Mouse (Mus musculus) monocyte, adult 2 months (primary cell): ENCODE data around the gene Sf3a2.
"Not testable (repeated sequence)": the region's sequence is repeated elsewhere in the genome, so short reads cannot be mapped to it uniquely, and the experiment has no call there.

Experiments
- DNase-seq, 2 experiments: peaks; one replicate each; pipeline ENCODE4 v3.0.0; 2022; ENCODE audit warnings: low spot score in 2 of 2, low read depth in 1 of 2

The Sf3a2 gene

DNA sequence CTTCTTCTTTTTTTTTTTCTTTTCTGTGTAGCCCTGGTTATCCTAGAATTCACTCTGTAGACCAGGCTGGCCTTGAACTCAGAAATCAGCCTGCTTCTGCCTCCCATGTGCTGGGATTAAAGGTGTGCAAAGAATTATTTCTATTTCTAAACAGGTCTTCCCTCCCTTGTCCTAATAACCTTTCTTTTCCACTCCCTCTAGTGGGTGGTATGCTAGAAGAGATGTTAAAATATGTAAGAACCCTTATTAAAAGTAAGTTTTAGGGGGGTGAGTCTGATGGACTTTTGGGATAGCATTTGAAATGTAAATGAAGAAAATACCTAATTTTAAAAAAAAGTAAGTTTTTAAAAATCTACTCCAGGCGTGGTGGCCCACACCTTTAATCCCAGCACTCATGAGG lies 25.3 kb downstream of the Sf3a2 start:
- DNase-seq, result no peak

- no peak for DNase-seq
Measured at GRCm38 (mm10) chr10:80823847-80824643, 26.0 kb downstream of the Sf3a2 start.

DNA sequence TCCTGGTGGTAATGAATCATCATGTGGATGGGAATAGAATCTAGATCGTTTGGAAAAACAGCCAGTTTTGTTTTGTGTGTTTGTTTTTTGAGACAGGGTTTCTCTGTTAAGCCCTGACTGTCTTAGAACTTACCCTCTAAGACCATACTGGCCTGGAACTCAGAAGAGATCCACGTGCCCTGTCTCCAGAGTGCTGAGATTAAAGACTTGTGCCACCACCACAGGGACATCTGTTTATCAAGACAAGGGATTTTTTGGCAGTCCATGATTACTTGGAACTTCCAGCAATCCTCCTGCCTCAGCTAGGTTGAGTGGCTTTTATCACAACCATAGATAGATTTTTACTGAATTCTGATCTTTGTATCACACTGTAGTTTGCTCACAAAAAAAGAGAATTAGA lies 26.8 kb downstream of the Sf3a2 start:
- DNase-seq, result no peak

DNA sequence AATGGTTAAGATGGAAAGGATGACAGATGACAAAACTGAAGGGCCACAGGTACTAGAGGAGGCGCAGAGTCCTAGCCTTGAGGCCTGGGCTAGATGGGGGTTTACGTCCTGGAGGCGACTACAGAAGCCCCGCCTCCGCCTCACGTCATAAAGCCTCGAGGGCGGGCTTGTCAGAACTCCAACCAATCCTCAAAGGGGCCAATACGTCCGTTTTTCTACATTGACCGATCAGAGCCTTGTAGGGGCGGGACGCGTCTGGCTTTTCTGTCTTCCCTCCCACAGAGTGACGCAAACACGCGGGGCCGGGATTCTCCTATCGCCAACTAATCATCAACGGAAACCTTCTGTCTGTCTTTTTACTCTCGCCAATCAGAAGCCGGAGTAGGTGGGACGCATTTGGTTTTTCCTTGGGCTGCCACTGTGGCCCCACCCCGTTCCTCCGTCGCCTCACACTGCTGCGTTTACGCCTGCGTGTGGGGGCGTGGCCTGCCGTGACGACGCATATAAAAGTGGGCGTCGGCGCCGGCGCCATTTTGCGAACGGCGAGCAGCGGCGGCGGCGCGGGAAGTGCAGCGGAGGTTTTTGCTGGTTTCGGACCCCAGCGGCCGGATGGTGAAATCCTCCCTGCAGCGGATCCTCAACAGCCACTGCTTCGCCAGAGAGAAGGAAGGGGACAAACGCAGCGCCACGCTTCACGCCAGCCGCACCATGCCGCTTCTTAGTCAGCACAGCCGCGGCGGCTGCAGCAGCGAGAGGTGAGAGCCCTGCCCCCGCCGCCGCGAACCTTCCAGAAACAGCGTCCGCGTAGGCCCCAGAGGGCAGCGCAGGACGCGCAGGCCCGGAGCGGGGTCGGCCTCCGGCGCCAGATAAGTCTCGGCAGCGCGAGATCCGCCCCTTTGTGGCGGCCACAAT lies 28.4 kb downstream of the Sf3a2 start, which contains the start of gene Oaz1:
Gene Oaz1, plus strand, starts transcription at position 506 of the 912 bp plus-strand sequence.
- DNase-seq, result peak; percentile 97 to 98

GRCm38 (mm10) chr10:80827063-80827869 lies 29.3 kb downstream of the Sf3a2 start:
- no peak for DNase-seq

- DNase-seq, result no peak
Measured at GRCm38 (mm10) chr10:80827870-80828420, 29.9 kb downstream of the Sf3a2 start.

- DNase-seq, result not testable (repeated sequence)
Measured at GRCm38 (mm10) chr10:80828587-80828986, 30.6 kb downstream of the Sf3a2 start.

DNA sequence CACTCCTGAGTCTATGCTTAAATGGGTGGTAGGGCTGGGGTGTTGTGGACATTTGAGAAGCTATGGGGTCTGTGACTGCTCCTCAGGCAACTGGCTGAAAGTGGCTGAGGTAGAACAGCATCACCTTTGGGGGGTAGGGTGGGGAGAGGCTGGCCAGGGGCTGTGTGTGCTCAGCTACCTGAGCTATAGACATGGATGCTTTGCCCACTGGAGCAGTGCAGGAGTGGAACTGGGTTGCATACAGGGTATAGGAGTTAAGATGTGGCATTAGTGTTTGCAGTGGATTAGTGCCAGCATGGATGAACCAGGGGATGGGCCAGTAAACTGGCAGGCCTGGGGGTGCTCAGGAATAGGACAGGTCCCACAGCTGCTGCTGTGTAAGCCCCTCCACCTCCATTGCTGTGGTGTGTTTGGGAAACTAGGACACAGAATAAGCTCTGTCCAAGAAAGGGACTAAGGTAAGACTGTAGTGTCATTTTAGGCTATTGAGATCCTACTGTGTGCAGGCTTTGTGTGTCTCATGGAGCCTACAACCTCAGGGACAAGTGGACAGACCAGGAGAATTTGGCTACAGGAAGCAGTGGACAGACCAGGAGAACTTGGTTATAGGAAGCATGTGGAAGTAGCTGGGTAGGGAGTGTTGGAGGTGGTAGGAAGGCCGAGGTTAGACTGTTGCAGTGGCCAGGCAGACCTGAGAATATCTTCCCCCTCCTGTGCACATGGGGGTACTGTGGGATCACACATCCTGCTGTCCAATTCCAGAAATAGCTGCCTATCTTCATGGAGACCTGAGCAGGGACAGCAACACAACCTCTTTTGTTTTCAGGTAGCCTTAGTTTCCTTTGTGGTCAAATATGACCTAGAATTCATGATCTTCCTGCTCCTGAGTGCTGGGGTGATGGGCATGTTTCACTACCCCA lies 31.6 kb downstream of the Sf3a2 start:
- DNase-seq, result no peak

GRCm38 (mm10) chr10:80831136-80831535 lies 33.1 kb downstream of the Sf3a2 start:
- DNase-seq, result no peak

DNA sequence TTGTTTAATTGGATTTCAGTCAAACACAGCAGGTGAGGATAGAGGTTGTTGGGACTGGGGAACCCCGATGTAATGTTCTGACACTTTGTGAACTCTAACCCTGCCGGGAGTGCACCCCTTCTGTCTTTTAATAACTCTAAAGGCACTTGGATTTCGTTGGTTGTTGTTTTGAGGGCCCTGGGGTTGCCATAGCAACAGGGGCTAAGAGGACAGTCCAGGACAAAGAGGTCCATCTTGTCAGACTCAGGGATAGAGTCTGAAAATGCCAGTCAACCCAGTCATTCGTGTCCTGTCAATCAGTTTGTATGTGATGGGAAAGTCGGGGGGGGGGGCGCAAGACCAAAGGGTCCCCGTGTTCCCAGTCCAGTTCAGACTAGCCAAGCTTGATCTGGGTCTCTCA lies 34.8 kb downstream of the Sf3a2 start:
- DNase-seq, result no peak

- DNase-seq, result no peak
Measured at GRCm38 (mm10) chr10:80835617-80836016, 37.6 kb downstream of the Sf3a2 start.

DNA sequence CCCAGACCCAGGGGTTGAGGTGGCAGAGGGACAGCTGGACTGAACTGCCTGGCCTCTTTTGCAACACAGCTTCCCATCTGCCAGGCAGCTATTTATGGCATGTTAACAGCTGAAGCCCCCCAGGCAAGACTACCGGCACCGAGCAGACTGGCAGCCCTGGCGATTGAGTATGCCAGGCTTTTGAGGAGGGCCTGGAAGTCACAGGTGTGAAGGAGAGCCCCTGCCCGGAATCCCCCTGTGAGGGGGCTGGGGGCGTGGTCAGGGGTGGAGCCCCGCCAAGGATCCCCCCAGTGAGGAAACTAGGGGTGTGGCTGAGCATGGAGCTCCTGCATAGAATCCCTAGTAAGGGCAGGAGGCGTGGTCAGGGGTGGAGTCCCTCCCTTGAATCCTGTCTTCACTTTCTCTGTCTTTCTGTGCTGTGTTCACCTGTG lies 39.0 kb downstream of the Sf3a2 start:
- no peak for DNase-seq

DNA sequence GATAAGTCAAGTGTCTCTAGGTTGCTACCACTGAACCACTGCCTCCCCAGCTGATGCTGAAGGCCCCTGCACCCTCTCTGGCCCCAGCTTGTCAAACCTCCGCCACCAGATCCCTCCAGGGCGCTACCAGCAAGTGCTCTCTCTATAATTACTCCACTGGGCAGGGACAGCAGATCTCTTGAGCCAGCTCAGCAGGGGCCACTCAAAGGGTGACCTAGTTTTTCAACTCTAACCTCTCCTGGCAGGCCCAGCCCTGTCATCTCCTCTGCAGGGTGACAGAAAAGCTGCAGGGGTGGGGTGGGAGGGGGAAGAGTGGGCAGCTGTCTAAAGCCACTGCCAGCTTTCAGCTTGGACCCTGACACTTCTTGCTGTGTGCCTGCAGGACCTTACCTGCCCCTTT lies 39.8 kb downstream of the Sf3a2 start:
- DNase-seq, result no peak

DNA sequence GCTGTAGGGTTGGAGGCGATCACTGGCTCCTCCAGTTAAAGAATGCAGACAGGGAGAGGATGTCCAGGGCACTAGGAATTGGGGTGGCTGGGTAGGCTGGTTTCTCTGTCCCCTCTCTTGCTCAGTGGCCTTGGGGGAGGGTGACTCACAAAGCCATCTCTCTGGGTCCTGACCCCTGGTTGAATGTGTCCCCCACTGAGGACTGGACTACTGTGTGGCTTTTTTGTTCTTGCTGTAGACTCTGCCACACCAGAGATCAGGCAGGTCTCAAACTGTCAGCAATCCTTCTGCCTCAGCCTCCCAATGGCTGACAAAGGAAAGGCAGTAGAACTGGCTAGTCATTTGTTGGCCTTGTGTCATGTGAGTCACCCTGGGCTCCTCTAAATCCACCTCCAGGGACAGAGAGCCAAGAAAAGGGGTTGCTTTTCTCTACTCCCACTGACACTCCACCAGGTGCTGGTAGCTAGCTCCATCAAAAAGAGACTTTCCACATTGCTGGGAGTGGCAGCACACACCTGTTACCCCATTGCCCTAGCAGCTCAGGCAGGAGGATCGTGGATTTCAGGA lies 40.4 kb downstream of the Sf3a2 start:
- no peak for DNase-seq

- DNase-seq, result no peak
Measured at GRCm38 (mm10) chr10:80839848-80840247, 41.9 kb downstream of the Sf3a2 start.

- no peak for DNase-seq
Measured at GRCm38 (mm10) chr10:80841685-80842084, 43.7 kb downstream of the Sf3a2 start.

- DNase-seq, result no peak
Measured at GRCm38 (mm10) chr10:80842334-80842733, 44.3 kb downstream of the Sf3a2 start.

GRCm38 (mm10) chr10:80843087-80843930 lies 45.3 kb downstream of the Sf3a2 start:
- DNase-seq, result no peak
